Mouse (Mus musculus): Measurements from ENCODE around the gene Opn3.

Opn3 gene

GRCm38 (mm10) chr1:175625257-175625879 is 67.2 kb downstream of the Opn3 start, which contains the start of gene Fh1:
TSS of gene Fh1 (minus strand) at chr1:175625635.
- ChIA-PET CTCF (interaction anchor here (0.6 to 1.4 kb wide), 6 partner anchors 26 to 1088 kb away, joined by 3 to 5 read pairs (median 3); no protein-coding TSS in a partner anchor), POLR2A (interaction anchor here in 3 of 4 experiments (0.5 to 2.2 kb wide), 15 partner anchors 9 to 156 kb away, joined by 3 to 13 read pairs (median 4); partner anchors contain the start of genes Chml (in 2 of the 3) and Opn3 (in 2 of the 3))

- CTCF ChIA-PET, result no interaction called here
- POLR2A ChIA-PET, result interaction anchor here in 1 of 4 experiments (0.5 to 0.6 kb wide), 2 partner anchors 13 to 24 kb away, joined by 3 to 4 read pairs; no protein-coding TSS in a partner anchor
Measured at GRCm38 (mm10) chr1:175623656-175624055, 68.9 kb downstream of the Opn3 start.

GRCm38 (mm10) chr1:175619814-175620431 is 72.7 kb downstream of the Opn3 start, which contains the start of gene Kmo:
TSS of gene Kmo (plus strand) at chr1:175620381.
- ChIA-PET POLR2A (interaction anchor here in 1 of 4 experiments (0.7 kb wide), 1 partner anchor 38 kb away, joined by 3 read pairs; no protein-coding TSS in a partner anchor), CTCF (no interaction called here)

GRCm38 (mm10) chr1:175614992-175615391 is 77.6 kb downstream of the Opn3 start:
- CTCF ChIA-PET, result interaction anchor here in 1 of 4 experiments (0.6 kb wide), 1 partner anchor 308 kb away, joined by 3 read pairs; no protein-coding TSS in a partner anchor
- POLR2A ChIA-PET, result interaction anchor here in 2 of 4 experiments (0.9 to 2.2 kb wide), 2 partner anchors 10 kb away, joined by 5 to 10 read pairs; partner anchors contain the start of gene Fh1 (in 2 of the 2)
